Mouse (Mus musculus): ENCODE results near the gene Cd80.

- TF ChIP-seq POLR2A (IDR thresholded peaks at IDR 0.05; ENCODE audit: low read depth, low read length) = no peak
- no peak for TF ChIP-seq CTCF (IDR thresholded peaks at IDR 0.05; ENCODE audit: extremely low read depth, insufficient read depth, insufficient read length, insufficient replicate concordance)
Observed at GRCm38 (mm10) chr16:38496604-38497140, 41.3 kb downstream of the Cd80 start.

Data from spleen, adult 2 months (tissue).